ENCODE assay signal across 25 mouse cellular contexts in genomic region chr9:78229658-78230057, GRCm38 (mm10). TPM values are rescaled to one million over a fixed set of nuclear protein-coding genes. Genes with fewer than 3 reads are reported as not detected.
DNase-seq lines count a peak whose midpoint lies in the region; ATAC-seq and TF ChIP-seq lines count a peak whose summit lies in the region.
"Not testable (repeated sequence)": the region's sequence is repeated elsewhere in the genome, so short reads cannot be mapped to it uniquely, and the experiment has no call there.
"Had no signal": no experiment of that assay in that cellular context is flagged by ENCODE, and none has a peak within 500 bp of the region (broad histone marks: within the 10 kb centered on the region; RNA-seq: fewer than 3 reads in every experiment).

No protein-coding gene starts in this region.

- not testable (repeated sequence) for H3K4me3 ChIP-seq in heart, postnatal 0 days (ENCODE audit: low read depth, low read length); kidney, embryonic 15.5 days (replicated peaks)

- DNase-seq in adrenal gland, adult 2 months: peak; percentile 69
- DNase-seq in adrenal gland, postnatal 36 days: peak; percentile 29 to 46
- DNase-seq in heart, postnatal 0 days (ENCODE audit: low spot score): not testable (repeated sequence)
- DNase-seq in kidney, adult 11 months: peak; percentile 80
- DNase-seq in kidney, postnatal 25 days: peak; percentile 64 to 67
- DNase-seq in ovary, adult 18-20 months (ENCODE audit: low spot score): peak; percentile 9
- DNase-seq in yolk sac, embryonic 10.5 days (ENCODE audit: low spot score): peak; percentile 37

- TF ChIP-seq CTCF in heart, postnatal 0 days (IDR thresholded peaks at IDR 0.05; ENCODE audit: low read depth): not testable (repeated sequence)

- not testable (repeated sequence) for H3K9me3 ChIP-seq in heart, postnatal 0 days (replicated peaks; ENCODE audit: control insufficient read depth, low read length); kidney, embryonic 15.5 days (replicated peaks)

- H3K4me1 ChIP-seq in heart, postnatal 0 days (ENCODE audit: control insufficient read depth, insufficient read depth); kidney, embryonic 15.5 days: not testable (repeated sequence)

- H3K27me3 ChIP-seq in heart, postnatal 0 days (ENCODE audit: control insufficient read depth, insufficient read depth, low read length); kidney, embryonic 15.5 days: not testable (repeated sequence)

- H3K9ac ChIP-seq in heart, postnatal 0 days (replicated peaks; ENCODE audit: low read depth, low read length); kidney, embryonic 15.5 days: not testable (repeated sequence)

- H3K27ac ChIP-seq in heart, postnatal 0 days (ENCODE audit: low read depth); kidney, embryonic 15.5 days: not testable (repeated sequence)

- WGBS in heart, postnatal 0 days: 53% methylated on average over 3 of the region's 3 CpGs
- 54% methylated on average over 3 of the region's 3 CpGs for WGBS in kidney, embryonic 15.5 days

- 0 out of 2 replicates have a peak, but pooled peaks have one; percentile 27 for ATAC-seq in heart, postnatal 0 days (ENCODE audit: insufficient read depth, low read depth)
- ATAC-seq in kidney, embryonic 15.5 days (replicated peaks; ENCODE audit: low FRiP score): 0 out of 2 replicates have a peak, but pooled peaks have one; percentile 52

- not testable (repeated sequence) for H3K36me3 ChIP-seq in heart, postnatal 0 days (replicated peaks; ENCODE audit: control insufficient read depth, insufficient read depth, low read length); kidney, embryonic 15.5 days

- not testable (repeated sequence) for H3K4me2 ChIP-seq in heart, postnatal 0 days (ENCODE audit: low read depth, low read length); kidney, embryonic 15.5 days

- not testable (repeated sequence) for TF ChIP-seq EP300 in heart, postnatal 0 days (IDR thresholded peaks at IDR 0.05; ENCODE audit: low read depth)

RNA-seq across cellular contexts. Expression of gene Gsta1, which starts 0.8 kb away (rescaled TPM):
- total RNA-seq in adrenal gland, adult 2 months (2021): 1 to 10 TPM in 1 of 2 experiments, not detected in 1; 1.3 TPM
- not detected in 2 replicates for polyA plus RNA-seq in adrenal gland, adult 2 months (2012; rRNA removed)
- total RNA-seq in adrenal gland, postnatal 36 days (2021): 1 to 10 TPM in 1 of 2 experiments, not detected in 1; 1.1 TPM
- not detected in 2 replicates for total RNA-seq in heart, postnatal 0 days (2014; rRNA removed; ENCODE audit: low replicate concordance)
- polyA plus RNA-seq in heart, postnatal 0 days (2015; fragmentation: Nextera tagmentation; extraction: Ambion mirVana): 0.45 TPM in 1 of 2 replicates, not detected in the other
- 0.27 and 1.3 TPM in 2 replicates for polyA plus RNA-seq in kidney, embryonic 15.5 days (2015; fragmentation: Nextera tagmentation; extraction: Ambion mirVana)
- total RNA-seq: gastrocnemius, postnatal 14 days; granulocyte monocyte progenitor cell, adult 5-6 weeks; layer of hippocampus, postnatal 36 days; left cerebral cortex, postnatal 4 days; monocyte, adult 5-6 weeks had no signal
- polyA plus RNA-seq: activated CD4-positive, CD25-positive, alpha-beta regulatory T cell, adult 4 months; CD4-positive, CD25-positive, alpha-beta regulatory T cell, adult 4 months; embryonic facial prominence, embryonic 10.5 days; forebrain, embryonic 13.5 days; heart, embryonic 11.5 days; hindbrain, embryonic 13.5 days; liver, embryonic 13.5 days; lung, embryonic 14.5 days; midbrain, embryonic 14.5 days; neural tube, embryonic 14.5 days had no signal

RNA-seq across cellular contexts. Expression of gene Gm3776, which starts 27.3 kb away (rescaled TPM):
- not detected for total RNA-seq in adrenal gland, adult 2 months (2021)
- not detected in 2 replicates for polyA plus RNA-seq in adrenal gland, adult 2 months (2012; rRNA removed)
- total RNA-seq in adrenal gland, postnatal 36 days (2021): not detected
- total RNA-seq in heart, postnatal 0 days (2014; rRNA removed; ENCODE audit: low replicate concordance): 0.42 TPM in 1 of 2 replicates, not detected in the other
- 0.40 TPM in 1 of 2 replicates, not detected in the other for polyA plus RNA-seq in heart, postnatal 0 days (2015; fragmentation: Nextera tagmentation; extraction: Ambion mirVana)
- polyA plus RNA-seq in kidney, embryonic 15.5 days (2015; fragmentation: Nextera tagmentation; extraction: Ambion mirVana): 0.21 and 0.31 TPM in 2 replicates
- total RNA-seq: gastrocnemius, postnatal 14 days; granulocyte monocyte progenitor cell, adult 5-6 weeks; heart, postnatal 4 days; layer of hippocampus, postnatal 36 days; left cerebral cortex, postnatal 4 days; monocyte, adult 5-6 weeks had no signal
- polyA plus RNA-seq: activated CD4-positive, CD25-positive, alpha-beta regulatory T cell, adult 4 months; CD4-positive, CD25-positive, alpha-beta regulatory T cell, adult 4 months; embryonic facial prominence, embryonic 10.5 days; forebrain, embryonic 13.5 days; heart, embryonic 11.5 days; heart, embryonic 16.5 days; hindbrain, embryonic 13.5 days; liver, embryonic 13.5 days; lung, embryonic 14.5 days; midbrain, embryonic 14.5 days; neural tube, embryonic 14.5 days had no signal

RNA-seq across cellular contexts. Expression of gene Gsta4, which starts 47.1 kb away (rescaled TPM):
- total RNA-seq in adrenal gland, adult 2 months (2021): 10 to 100 TPM; 48.8 to 52.0 TPM
- polyA plus RNA-seq in adrenal gland, adult 2 months (2012; rRNA removed): 6.9 and 7.7 TPM in 2 replicates
- 10 to 100 TPM; 37.1 to 47.6 TPM for total RNA-seq in adrenal gland, postnatal 36 days (2021)
- 59.8 and 81.1 TPM in 2 replicates for total RNA-seq in heart, postnatal 0 days (2014; rRNA removed; ENCODE audit: low replicate concordance)
- polyA plus RNA-seq in heart, postnatal 0 days (2015; fragmentation: Nextera tagmentation; extraction: Ambion mirVana): 124 and 134 TPM in 2 replicates
- polyA plus RNA-seq in kidney, embryonic 15.5 days (2015; fragmentation: Nextera tagmentation; extraction: Ambion mirVana): 109 and 115 TPM in 2 replicates
- total RNA-seq: monocyte, adult 5-6 weeks had no signal
